Mouse (Mus musculus): ENCODE results near the gene Ces2f.

DNA sequence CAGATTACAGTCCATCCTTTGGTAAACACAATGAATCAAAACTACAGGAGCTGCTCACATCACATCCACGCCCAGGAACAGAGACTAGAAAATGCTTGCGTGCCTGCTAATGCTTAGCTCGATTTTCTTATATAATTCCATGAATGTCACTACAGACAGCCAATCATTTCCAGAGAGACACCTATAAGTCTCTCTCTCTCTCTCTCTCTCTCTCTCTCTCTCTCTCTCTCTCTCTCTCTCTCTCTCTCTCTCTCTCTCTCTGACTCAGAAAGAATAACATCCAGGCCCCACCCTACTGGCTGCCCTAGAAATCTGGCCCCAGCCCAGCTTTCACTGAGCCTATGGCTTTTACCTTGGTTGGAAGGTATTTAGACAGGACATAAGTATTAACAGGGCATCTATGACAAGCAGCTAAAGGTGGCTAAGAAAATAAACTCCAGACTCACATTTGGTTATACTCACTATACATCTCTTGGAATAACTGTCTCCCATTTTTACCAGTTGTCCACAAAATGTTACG, 16.3 kb downstream of the Ces2f start:
- TF ChIP-seq POU5F1 (IDR thresholded peaks at IDR 0.05; ENCODE audit: borderline replicate concordance, low read length) (no peak), CTCF (conservative IDR thresholded peaks at IDR 0.05; ENCODE audit: low read length) (no peak), NANOG (IDR thresholded peaks at IDR 0.05; ENCODE audit: borderline replicate concordance, low read length) (no peak)

Data from E14TG2a.4 (cell line).